Mouse (Mus musculus): ENCODE results near the gene Agps. TPM values are rescaled to one million over a fixed set of nuclear protein-coding genes. Genes with fewer than 3 reads are reported as not detected.

Gene Agps
- polyA plus RNA-seq, 1 experiment from 2014 or later, result 56.2 TPM

DNA sequence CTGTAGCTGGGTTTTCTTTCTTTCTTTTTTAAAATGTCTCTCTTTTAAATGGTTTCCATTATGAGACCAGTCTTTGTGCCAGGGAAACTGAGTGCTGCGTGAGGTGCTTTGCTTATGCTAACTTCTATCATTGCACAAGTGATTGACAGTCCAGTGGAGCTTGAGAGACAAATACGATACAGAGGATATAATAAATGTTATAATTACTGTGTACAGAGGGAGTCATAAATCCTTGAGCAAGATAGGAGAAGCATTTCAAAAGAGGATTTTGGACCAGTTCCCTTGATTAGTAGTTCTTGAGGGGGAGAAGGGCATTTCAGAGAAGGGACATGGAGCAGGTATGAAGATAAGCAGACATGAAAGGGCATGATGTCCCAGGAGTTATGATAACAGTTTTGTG, 10.3 kb downstream of the Agps start:
- Histone ChIP-seq H3K27ac (no peak overlapping the region), H3K4me2 (replicated peaks) (no peak overlapping the region), H3K9me3 (no peaks in the 10 kb centered on the region), H3K4me3 (no peak overlapping the region), H3K9ac (no peak overlapping the region), H3K27me3 (replicated peaks) (no peaks in the 10 kb centered on the region), H3K4me1 (no peaks in the 10 kb centered on the region), H3K36me3 (no peaks in the 10 kb centered on the region)
- no peak for ATAC-seq (ENCODE audit: low FRiP score, low read depth)
- WGBS, result 90% methylated on average over 2 of the region's 2 CpGs

DNA sequence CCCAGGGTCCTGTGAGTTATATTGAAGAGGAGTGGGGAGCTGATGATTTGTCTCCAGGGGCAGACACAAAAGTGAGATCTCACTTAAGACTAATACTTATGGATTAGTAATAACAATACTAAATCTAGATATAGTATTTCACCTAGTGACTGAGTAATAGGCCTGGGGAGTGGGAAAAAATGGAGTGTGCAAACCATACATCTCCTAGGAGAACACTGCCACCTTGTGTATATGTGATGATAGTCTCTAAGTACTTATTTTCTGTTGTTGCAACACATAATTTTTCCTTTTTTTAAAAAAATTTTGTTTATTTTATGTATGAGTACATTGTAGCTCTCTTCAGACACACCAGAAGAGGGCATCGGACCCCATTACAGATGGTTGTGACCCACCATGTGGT, 15.7 kb downstream of the Agps start:
- H3K9me3 ChIP-seq, result no peaks in the 10 kb centered on the region
- H3K27me3 ChIP-seq (replicated peaks), result no peaks in the 10 kb centered on the region
- H3K36me3 ChIP-seq, result no peaks in the 10 kb centered on the region
- H3K4me2 ChIP-seq (replicated peaks), result no peak overlapping the region
- no peak overlapping the region for H3K9ac ChIP-seq
- no peak overlapping the region for H3K27ac ChIP-seq
- no peak for ATAC-seq (ENCODE audit: low FRiP score, low read depth)
- 98% methylated on average over 1 of the region's 1 CpGs for WGBS
- no peaks in the 10 kb centered on the region for H3K4me1 ChIP-seq
- H3K4me3 ChIP-seq, result no peak overlapping the region

DNA sequence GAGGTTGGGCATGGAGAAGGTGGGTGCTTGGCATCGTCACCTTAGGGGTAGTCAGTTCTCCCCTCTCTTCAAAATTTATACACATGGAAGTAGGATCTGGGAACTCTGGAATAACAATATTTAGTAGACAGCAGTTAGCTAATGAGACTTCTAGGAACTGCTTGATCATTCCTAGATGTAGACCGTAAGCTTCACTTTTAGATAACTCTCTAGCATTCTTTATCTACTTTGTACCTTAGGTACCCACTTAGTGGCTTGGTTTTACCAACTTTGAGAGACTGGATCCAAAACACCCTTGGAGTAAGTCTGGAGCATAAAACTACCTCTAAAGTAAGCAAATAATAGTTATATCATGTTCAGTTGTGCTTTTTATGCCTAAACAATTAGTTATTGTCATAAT, 20.5 kb downstream of the Agps start:
- Histone ChIP-seq H3K4me1 (no peaks in the 10 kb centered on the region), H3K9ac (no peak overlapping the region), H3K27ac (no peak overlapping the region), H3K4me2 (replicated peaks) (no peak overlapping the region), H3K4me3 (no peak overlapping the region), H3K36me3 (peaks cover 7% of the 10 kb centered on the region; the same call in 1 of the 2 replicates), H3K27me3 (replicated peaks) (no peaks in the 10 kb centered on the region), H3K9me3 (no peaks in the 10 kb centered on the region)
- 95% methylated on average over 2 of the region's 2 CpGs for WGBS
- no peak for ATAC-seq (ENCODE audit: low FRiP score, low read depth)

DNA sequence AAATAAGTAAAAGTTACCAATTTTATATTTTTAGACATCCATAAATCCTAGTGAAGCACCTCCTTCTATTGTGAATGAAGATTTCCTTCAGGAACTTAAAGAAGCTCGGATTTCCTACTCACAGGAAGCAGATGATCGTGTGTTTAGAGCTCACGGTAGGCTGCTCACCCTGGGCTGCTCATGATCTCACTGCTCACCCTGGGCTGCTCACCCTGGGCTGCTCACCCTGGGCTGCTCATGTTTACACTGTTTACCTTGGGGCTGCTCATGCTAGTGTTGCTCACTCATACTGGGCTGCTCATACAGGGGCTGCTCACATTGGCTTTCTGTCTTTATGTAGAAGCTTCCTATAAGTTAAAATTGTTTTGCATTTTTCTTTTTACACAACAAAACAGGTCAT, 22.2 kb downstream of the Agps start:
- H3K36me3 ChIP-seq, result peaks cover 15% of the 10 kb centered on the region
- no peaks in the 10 kb centered on the region for H3K27me3 ChIP-seq (replicated peaks)
- ATAC-seq (ENCODE audit: low FRiP score, low read depth), result no peak
- H3K27ac ChIP-seq, result no peak overlapping the region
- 59% methylated on average over 3 of the region's 3 CpGs for WGBS
- no peaks in the 10 kb centered on the region for H3K4me1 ChIP-seq
- H3K9ac ChIP-seq, result no peak overlapping the region
- no peak overlapping the region for H3K4me2 ChIP-seq (replicated peaks)
- H3K4me3 ChIP-seq, result no peak overlapping the region
- H3K9me3 ChIP-seq, result no peaks in the 10 kb centered on the region

DNA sequence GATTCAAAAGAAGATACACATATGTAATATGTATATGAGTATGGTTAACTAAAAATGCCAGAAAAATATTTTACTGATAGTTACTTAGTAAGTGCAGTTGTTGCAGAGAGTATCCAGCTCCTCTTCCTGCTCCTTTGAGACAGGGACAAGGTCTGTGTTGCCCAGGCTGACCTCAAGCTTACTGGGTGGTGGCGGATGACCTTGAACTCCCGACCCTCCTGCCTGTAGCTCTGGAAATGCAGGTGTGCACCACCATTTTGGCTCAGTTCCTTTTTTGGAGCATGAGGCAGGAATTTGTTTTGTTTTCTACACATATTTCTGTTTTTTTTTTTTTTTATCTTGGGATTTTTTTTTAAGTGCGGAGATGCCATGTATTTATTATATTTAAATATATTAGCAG, 29.1 kb downstream of the Agps start:
- no peaks in the 10 kb centered on the region for H3K9me3 ChIP-seq
- H3K36me3 ChIP-seq, result peaks cover 18% of the 10 kb centered on the region
- ATAC-seq (ENCODE audit: low FRiP score, low read depth), result no peak
- no peak overlapping the region for H3K9ac ChIP-seq
- H3K4me1 ChIP-seq, result no peaks in the 10 kb centered on the region
- no peak overlapping the region for H3K4me3 ChIP-seq
- no peak overlapping the region for H3K4me2 ChIP-seq (replicated peaks)
- H3K27ac ChIP-seq, result no peak overlapping the region
- WGBS, result 96% methylated on average over 3 of the region's 3 CpGs
- H3K27me3 ChIP-seq (replicated peaks), result no peaks in the 10 kb centered on the region

DNA sequence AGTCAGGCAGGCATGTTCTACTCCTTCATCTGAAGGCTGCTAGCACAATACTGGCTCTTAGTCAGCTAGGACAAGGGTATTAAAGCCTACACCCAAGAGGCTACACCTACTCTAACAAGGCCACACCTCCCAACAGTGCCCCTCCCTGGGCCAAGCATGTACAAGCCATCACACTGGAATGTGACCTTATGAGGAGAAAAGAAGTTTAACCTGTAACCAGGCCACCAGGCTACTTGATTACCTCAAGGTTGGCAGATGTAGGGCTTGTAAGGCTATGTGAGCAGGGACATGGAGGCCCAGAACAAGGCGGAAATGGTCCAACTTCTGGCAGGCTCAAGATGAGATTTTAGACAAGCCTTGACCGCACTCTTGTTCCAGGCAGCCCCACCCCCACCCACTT, 37.6 kb downstream of the Agps start:
- H3K27me3 ChIP-seq (replicated peaks), result no peaks in the 10 kb centered on the region
- no peaks in the 10 kb centered on the region for H3K9me3 ChIP-seq
- H3K27ac ChIP-seq, result no peak overlapping the region
- no peak overlapping the region for H3K9ac ChIP-seq
- H3K4me3 ChIP-seq, result no peak overlapping the region
- H3K4me2 ChIP-seq (replicated peaks), result no peak overlapping the region
- H3K36me3 ChIP-seq, result peaks cover 18% of the 10 kb centered on the region
- H3K4me1 ChIP-seq, result no peaks in the 10 kb centered on the region
- ATAC-seq (ENCODE audit: low FRiP score, low read depth), result no peak
- 97% methylated on average over 2 of the region's 2 CpGs for WGBS

DNA sequence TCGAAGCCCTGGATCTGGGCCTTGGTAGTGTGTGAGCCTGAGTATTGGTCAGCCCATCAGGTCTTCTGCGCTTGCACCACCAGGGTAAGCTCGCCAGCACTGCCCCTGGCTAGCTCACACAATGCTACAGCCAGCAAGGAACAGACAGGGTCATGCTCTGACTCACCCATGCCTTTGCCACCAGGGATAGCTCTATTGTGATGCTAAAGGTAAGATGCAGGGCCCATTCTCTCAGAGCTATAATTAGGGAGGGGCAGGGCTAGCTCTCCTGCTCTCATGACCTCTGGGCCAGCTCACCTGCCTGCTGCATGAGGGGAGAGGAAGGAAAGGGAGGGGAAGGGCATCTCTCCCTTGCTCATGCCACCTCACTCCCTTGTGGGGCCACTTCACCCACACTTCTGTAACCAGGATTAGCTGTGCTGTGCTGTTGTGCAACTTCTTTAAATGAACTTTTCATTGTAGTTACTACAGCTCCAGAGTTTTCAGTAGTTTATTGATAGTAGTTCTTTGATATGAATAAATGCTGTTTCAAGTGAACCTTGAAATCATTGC, 42.1 kb downstream of the Agps start:
- Histone ChIP-seq H3K4me1 (no peaks in the 10 kb centered on the region), H3K9me3 (no peaks in the 10 kb centered on the region), H3K9ac (no peak overlapping the region), H3K36me3 (peaks cover 8% of the 10 kb centered on the region), H3K4me2 (replicated peaks) (no peak overlapping the region), H3K4me3 (no peak overlapping the region), H3K27me3 (replicated peaks) (no peaks in the 10 kb centered on the region), H3K27ac (no peak overlapping the region)
- ATAC-seq (ENCODE audit: low FRiP score, low read depth), result no peak
- WGBS, result 56% methylated on average over 3 of the region's 3 CpGs

DNA sequence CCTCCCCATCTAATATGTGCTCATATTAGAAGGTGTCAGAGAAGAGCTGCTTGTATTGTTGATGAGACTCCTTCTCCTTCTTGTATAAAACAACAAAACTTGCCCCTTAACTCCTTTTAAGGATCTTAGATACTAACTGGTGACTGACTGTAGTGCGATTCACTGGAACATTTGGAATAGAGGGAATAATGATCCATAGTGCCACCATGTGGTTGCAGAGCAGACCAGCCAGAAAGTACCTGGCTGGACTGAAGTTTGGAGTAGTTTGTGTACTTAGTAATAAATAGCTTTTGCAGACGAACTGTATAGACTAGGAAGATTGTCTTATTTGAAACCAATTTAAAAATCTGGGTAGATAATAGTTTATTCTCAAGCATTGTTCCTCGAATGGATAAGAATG, 47.8 kb downstream of the Agps start:
- 57% methylated on average over 3 of the region's 3 CpGs for WGBS
- H3K4me2 ChIP-seq (replicated peaks), result no peak overlapping the region
- H3K9ac ChIP-seq, result no peak overlapping the region
- no peak overlapping the region for H3K27ac ChIP-seq
- H3K4me3 ChIP-seq, result no peak overlapping the region
- no peaks in the 10 kb centered on the region for H3K4me1 ChIP-seq
- ATAC-seq (ENCODE audit: low FRiP score, low read depth), result no peak
- no peaks in the 10 kb centered on the region for H3K36me3 ChIP-seq
- H3K27me3 ChIP-seq (replicated peaks), result no peaks in the 10 kb centered on the region
- H3K9me3 ChIP-seq, result no peaks in the 10 kb centered on the region

DNA sequence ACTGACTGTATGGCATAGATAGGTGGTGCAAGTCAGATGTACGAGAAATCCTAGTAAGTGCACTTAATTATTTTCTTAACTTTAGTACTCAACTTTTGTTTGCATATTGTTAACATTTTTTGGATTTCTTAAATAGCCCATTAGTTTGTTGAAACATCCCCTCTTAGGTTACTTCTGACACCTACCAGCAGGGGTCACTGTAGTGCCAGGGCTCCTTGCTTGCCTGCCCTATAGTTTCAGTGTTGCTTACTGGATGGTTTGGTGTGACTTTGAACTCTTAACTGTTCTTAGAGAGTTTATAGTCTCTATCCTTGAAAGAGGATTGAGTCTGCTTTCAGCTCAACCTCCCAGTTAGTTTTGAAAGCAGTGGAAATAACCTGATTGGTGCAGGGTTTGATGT, 51.6 kb downstream of the Agps start:
- Histone ChIP-seq H3K36me3 (peaks cover 9% of the 10 kb centered on the region), H3K27ac (no peak overlapping the region), H3K4me2 (replicated peaks) (no peak overlapping the region), H3K9me3 (no peaks in the 10 kb centered on the region), H3K4me3 (no peak overlapping the region), H3K27me3 (replicated peaks) (no peaks in the 10 kb centered on the region), H3K9ac (no peak overlapping the region), H3K4me1 (no peaks in the 10 kb centered on the region)
- 68% methylated on average over 1 of the region's 1 CpGs for WGBS
- ATAC-seq (ENCODE audit: low FRiP score, low read depth), result no peak

DNA sequence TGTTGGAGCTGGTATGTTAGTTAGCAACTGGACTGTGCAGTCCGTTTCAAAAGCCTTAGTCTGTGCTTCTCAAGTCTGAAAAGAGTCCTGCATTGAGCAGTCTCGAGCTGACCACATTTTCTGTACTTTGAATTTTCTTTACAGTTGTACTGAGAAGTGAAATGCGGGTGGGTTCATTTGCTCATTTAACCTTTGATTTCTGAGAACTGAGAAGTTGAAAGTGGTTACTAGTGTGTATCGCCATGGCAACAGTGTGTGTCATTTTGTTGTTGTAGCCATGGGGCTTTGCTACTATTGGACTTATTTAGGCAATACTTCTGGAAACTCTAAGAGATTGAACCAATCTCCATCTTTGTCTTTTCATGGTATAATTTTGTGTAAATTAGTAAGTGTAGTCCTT, 60.0 kb downstream of the Agps start:
- H3K9me3 ChIP-seq, result no peaks in the 10 kb centered on the region
- WGBS, result 64% methylated on average over 4 of the region's 4 CpGs
- ATAC-seq (ENCODE audit: low FRiP score, low read depth), result no peak

DNA sequence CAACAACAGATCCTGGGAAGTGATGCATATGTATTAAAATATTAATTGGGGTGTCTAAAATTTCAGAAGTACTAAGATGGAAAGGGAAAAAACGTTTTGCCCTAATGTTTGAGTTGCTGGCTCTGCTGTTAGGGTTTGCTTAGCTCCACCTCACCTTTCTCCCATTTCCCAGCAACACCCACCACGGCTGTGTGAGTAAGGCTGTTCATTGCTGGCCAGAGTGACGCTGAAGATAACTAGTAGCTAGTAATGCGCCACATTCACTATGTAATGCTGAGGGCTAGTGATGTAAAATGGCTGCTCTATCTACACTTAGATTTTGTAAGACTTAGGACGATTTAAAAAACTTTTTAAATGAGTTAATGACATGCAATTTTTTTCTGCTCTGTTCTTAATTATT, 63.7 kb downstream of the Agps start:
- ATAC-seq (ENCODE audit: low FRiP score, low read depth), result no peak
- Histone ChIP-seq H3K36me3 (peaks cover 13% of the 10 kb centered on the region; the same call in 1 of the 2 replicates), H3K4me3 (no peak overlapping the region), H3K4me2 (replicated peaks) (no peak overlapping the region), H3K9ac (no peak overlapping the region), H3K9me3 (peaks cover 4% of the 10 kb centered on the region; the same call in 1 of the 2 replicates), H3K27ac (no peak overlapping the region), H3K27me3 (replicated peaks) (no peaks in the 10 kb centered on the region), H3K4me1 (no peaks in the 10 kb centered on the region)
- WGBS, result 89% methylated on average over 5 of the region's 5 CpGs

More for the DNA sequence above, 60.0 kb downstream of the Agps start:
- no peaks in the 10 kb centered on the region for H3K4me1 ChIP-seq
- no peaks in the 10 kb centered on the region for H3K27me3 ChIP-seq (replicated peaks)
- H3K27ac ChIP-seq, result no peak overlapping the region
- H3K4me2 ChIP-seq (replicated peaks), result no peak overlapping the region
- peaks cover 12% of the 10 kb centered on the region for H3K36me3 ChIP-seq
- no peak overlapping the region for H3K9ac ChIP-seq
- H3K4me3 ChIP-seq, result no peak overlapping the region

DNA sequence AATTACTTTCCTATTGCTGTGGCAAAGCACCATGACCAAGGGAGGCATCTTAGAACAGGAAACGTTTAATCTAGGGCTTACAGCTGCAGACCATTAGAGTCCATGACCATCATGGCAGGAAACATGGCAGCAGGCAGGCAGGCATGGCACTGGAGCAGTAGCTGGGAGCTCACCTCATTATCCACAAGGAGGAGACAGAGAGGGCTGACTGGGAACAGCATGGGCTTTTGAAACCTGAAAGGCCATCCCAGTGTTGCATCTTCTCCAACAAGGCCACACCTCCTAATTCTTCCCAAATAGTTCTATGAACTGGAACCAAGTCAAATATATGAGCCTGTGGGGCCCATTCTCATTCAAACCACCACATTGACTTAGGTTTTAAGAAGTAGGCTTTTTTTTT, 68.3 kb downstream of the Agps start:
- Histone ChIP-seq H3K4me3 (no peak overlapping the region), H3K4me2 (replicated peaks) (no peak overlapping the region), H3K9ac (no peak overlapping the region), H3K27me3 (replicated peaks) (no peaks in the 10 kb centered on the region), H3K27ac (no peak overlapping the region), H3K36me3 (peaks cover 13% of the 10 kb centered on the region; the same call in 1 of the 2 replicates), H3K4me1 (no peaks in the 10 kb centered on the region), H3K9me3 (peaks cover 4% of the 10 kb centered on the region; the same call in 1 of the 2 replicates)
- no peak for ATAC-seq (ENCODE audit: low FRiP score, low read depth)
- WGBS, result 94% methylated on average over 1 of the region's 1 CpGs

DNA sequence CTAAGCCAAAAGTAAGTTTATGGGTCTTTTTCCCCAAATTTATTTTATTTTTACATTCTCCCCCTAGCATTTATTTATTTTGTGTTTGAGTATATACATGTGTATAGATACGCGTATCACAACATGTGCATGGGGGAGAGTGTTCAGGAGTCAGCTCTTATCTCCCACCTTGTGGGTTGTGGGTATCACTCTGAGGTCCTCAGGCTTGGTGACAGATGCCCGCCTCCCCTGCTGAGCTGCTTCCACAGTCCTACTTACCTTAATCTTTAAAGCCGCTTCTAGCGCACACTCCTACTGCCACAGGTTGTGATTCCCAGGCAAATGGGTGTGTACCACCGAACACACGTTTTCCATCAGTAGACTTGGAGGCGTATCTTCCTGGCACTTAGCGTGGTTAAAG, 69.9 kb downstream of the Agps start:
- 93% methylated on average over 9 of the region's 9 CpGs for WGBS
- Histone ChIP-seq H3K4me1 (no peaks in the 10 kb centered on the region), H3K9me3 (peaks cover 4% of the 10 kb centered on the region; the same call in 1 of the 2 replicates), H3K27ac (no peak overlapping the region), H3K4me3 (no peak overlapping the region), H3K27me3 (replicated peaks) (no peaks in the 10 kb centered on the region), H3K36me3 (peaks cover 10% of the 10 kb centered on the region; the same call in 1 of the 2 replicates), H3K9ac (no peak overlapping the region), H3K4me2 (replicated peaks) (no peak overlapping the region)
- ATAC-seq (ENCODE audit: low FRiP score, low read depth), result no peak
